Mouse (Mus musculus): Measurements from ENCODE around the gene Rnf213. TPM values are rescaled to one million over a fixed set of nuclear protein-coding genes. Genes with fewer than 3 reads are reported as not detected.

Gene Rnf213
- polyA plus RNA-seq, 1 experiment from 2014 or later = 12.5 TPM

DNA sequence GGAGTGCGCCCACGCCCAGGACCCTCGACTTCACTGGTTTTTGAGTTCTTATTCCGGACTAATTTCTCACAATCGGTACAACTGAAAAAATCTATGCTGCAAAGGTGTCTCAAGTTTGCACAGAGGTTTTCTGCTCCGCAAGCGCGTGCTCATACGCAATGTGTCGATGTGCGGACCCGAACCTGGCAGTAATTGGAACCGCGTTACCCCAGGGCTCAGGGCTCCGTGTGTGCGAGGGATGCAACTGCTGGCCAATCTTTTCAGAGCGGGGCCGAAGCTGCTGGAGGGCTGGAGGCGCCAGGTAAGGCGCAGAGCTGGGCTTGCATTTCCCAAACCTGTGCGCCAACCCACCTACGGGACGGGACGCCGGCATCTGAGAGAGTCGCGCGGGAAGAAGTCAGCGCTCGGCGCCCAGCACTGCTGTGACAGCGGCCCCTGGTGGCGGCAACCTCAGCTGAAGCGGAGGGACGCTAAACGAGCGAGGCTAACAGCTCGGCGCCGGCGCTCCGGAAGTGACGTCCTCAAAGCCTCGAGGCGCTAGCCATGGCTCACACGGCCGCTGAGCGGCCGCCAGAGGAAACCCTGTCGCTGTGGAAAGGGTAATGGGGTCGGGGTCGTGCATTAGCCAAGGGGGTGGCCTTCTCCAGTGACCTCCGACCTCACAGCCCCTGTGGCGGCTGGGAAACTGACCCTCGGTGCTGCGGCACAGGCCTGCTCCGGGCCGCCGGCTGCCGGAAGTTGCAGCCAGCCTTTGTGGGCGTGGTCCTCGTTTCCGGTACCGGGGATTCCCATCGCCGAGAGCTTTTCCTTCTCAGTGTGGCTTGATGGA is 98.2 kb downstream of the Rnf213 start, which contains the start of gene Endov:
Gene Endov, plus strand, starts transcription at position 487 of the 829 bp plus-strand sequence.
- Histone ChIP-seq H3K27ac (ENCODE audit: low read depth) (peak within 1 kb of the TSS; percentile 88), H3K4me3 (ENCODE audit: low read depth, low read length) (peak within 1 kb of the TSS; percentile 70), H3K4me2 (peak within 1 kb of the TSS; percentile 91), H3K27me3 (ENCODE audit: insufficient read depth, low read length) (no peaks in the 10 kb centered on the region), H3K9ac (peak within 1 kb of the TSS; percentile 90), H3K4me1 (ENCODE audit: insufficient read depth) (0 out of 2 replicates have a peak, but pooled peaks cover 4% of the 10 kb centered on the region), H3K36me3 (ENCODE audit: insufficient read depth) (0 out of 2 replicates have a peak, but pooled peaks cover 3% of the 10 kb centered on the region), H3K9me3 (ENCODE audit: low read depth, low read length) (no peaks in the 10 kb centered on the region)
- peak; percentile 100 for DNase-seq
- WGBS = under 1% methylated on average over 61 of the region's 66 CpGs
- peak; percentile 96 for ATAC-seq (ENCODE audit: insufficient read depth)
- peak; percentile 98 for TF ChIP-seq CTCF (IDR thresholded peaks at IDR 0.05; ENCODE audit: low read depth)

GRCm38 (mm10) chr11:119491690-119492087 is 98.8 kb downstream of the Rnf213 start:
- 4% methylated on average over 27 of the region's 27 CpGs for WGBS
- peak overlapping the region; percentile 88 for H3K27ac ChIP-seq (ENCODE audit: low read depth)
- 0 out of 2 replicates have a peak, but pooled peaks cover 4% of the 10 kb centered on the region for H3K4me1 ChIP-seq (ENCODE audit: insufficient read depth)
- 0 out of 2 replicates have a peak, but pooled peaks cover 3% of the 10 kb centered on the region for H3K36me3 ChIP-seq (ENCODE audit: insufficient read depth)
- ATAC-seq (ENCODE audit: insufficient read depth) (no peak), DNase-seq (no peak)
- H3K9me3 ChIP-seq (ENCODE audit: low read depth, low read length) = no peaks in the 10 kb centered on the region
- H3K4me3 ChIP-seq (ENCODE audit: low read depth, low read length) = peak overlapping the region; percentile 70
- H3K4me2 ChIP-seq = peak overlapping the region; percentile 91
- H3K9ac ChIP-seq = peak overlapping the region; percentile 90
- H3K27me3 ChIP-seq (ENCODE audit: insufficient read depth, low read length) = no peaks in the 10 kb centered on the region
- TF ChIP-seq CTCF (IDR thresholded peaks at IDR 0.05; ENCODE audit: low read depth) = no peak

DNA sequence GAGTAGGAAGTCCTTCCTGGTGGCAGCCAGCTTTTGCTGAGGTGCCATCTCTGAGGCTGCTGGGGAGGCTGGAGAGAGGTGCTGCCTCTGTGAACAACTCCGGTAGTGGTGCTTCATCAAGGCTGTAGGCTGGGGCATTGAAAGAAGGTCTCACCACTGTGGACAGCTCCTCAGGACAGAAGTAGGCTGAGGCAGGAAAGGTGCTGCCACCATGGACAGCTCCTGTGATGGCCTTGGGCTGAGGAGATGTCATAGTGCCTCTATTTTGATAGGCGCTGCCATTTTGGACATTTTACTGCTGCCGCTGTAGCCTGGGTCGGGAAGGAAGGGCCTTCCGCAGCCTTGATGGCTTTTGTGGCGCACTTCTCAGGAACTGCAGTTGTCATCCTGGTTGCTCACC is 99.9 kb downstream of the Rnf213 start:
- Histone ChIP-seq H3K9me3 (ENCODE audit: low read depth, low read length) (no peaks in the 10 kb centered on the region), H3K9ac (no peak overlapping the region), H3K4me3 (ENCODE audit: low read depth, low read length) (peak overlapping the region; percentile 70; the same call in 1 of the 2 replicates), H3K27me3 (ENCODE audit: insufficient read depth, low read length) (no peaks in the 10 kb centered on the region), H3K27ac (ENCODE audit: low read depth) (no peak overlapping the region), H3K4me2 (peak overlapping the region; percentile 91), H3K36me3 (ENCODE audit: insufficient read depth) (peaks cover 7% of the 10 kb centered on the region; the same call in 1 of the 2 replicates), H3K4me1 (ENCODE audit: insufficient read depth) (0 out of 2 replicates have a peak, but pooled peaks cover 4% of the 10 kb centered on the region)
- ATAC-seq (ENCODE audit: insufficient read depth) (no peak), DNase-seq (peak; percentile 23)
- WGBS = 93% methylated on average over 6 of the region's 6 CpGs
- TF ChIP-seq CTCF (IDR thresholded peaks at IDR 0.05; ENCODE audit: low read depth) = no peak

DNA sequence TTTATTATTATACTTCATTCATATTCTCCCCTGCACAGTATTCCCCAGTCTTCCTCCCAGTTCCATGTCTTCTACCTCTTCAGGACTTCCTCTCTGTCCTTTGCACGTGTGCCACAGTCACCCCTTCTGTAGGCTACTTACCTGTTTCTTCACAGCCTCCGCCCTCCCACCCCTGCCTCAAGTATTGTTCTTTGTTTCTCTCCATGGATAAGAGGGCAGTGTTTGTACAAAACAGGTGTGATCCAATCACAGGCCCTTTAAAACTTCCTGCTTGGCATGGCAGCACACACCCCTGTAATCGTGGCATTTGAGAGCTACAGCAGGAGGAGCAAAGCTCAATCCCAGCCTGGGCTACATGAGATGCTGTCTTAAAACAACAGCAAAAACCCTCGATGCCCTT is 100.6 kb downstream of the Rnf213 start:
- Histone ChIP-seq H3K9me3 (ENCODE audit: low read depth, low read length) (no peaks in the 10 kb centered on the region), H3K27me3 (ENCODE audit: insufficient read depth, low read length) (no peaks in the 10 kb centered on the region), H3K9ac (no peak overlapping the region), H3K27ac (ENCODE audit: low read depth) (no peak overlapping the region), H3K4me3 (ENCODE audit: low read depth, low read length) (no peak overlapping the region), H3K36me3 (ENCODE audit: insufficient read depth) (peaks cover 8% of the 10 kb centered on the region; the same call in 1 of the 2 replicates), H3K4me2 (no peak overlapping the region), H3K4me1 (ENCODE audit: insufficient read depth) (0 out of 2 replicates have a peak, but pooled peaks cover 4% of the 10 kb centered on the region)
- ATAC-seq (ENCODE audit: insufficient read depth) (no peak), DNase-seq (no peak)
- 74% methylated on average over 4 of the region's 4 CpGs for WGBS
- no peak for TF ChIP-seq CTCF (IDR thresholded peaks at IDR 0.05; ENCODE audit: low read depth)

DNA sequence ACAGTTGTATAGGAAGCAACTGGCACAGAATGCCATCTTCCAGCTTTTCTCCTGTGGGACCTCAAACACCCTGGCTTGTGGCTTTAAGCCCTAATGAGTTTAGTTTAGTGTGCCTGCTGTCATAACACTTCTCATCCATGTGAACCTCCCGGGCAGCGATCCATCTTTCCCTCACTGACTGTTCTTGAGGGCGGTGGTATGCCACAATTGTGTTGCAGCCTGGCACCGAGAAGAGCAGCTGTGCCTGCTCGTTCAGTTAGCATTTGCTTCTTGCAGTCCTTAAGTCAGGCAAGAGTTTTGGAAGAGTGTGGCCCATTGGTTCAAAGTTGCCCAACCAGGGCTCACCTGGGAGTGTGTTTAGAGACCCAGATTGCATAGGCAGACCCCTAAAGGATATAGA is 103.2 kb downstream of the Rnf213 start:
- Histone ChIP-seq H3K36me3 (ENCODE audit: insufficient read depth) (peaks cover 22% of the 10 kb centered on the region), H3K4me2 (no peak overlapping the region), H3K4me1 (ENCODE audit: insufficient read depth) (0 out of 2 replicates have a peak, but pooled peaks cover 4% of the 10 kb centered on the region), H3K4me3 (ENCODE audit: low read depth, low read length) (no peak overlapping the region), H3K9ac (no peak overlapping the region), H3K9me3 (ENCODE audit: low read depth, low read length) (no peaks in the 10 kb centered on the region), H3K27ac (ENCODE audit: low read depth) (no peak overlapping the region), H3K27me3 (ENCODE audit: insufficient read depth, low read length) (no peaks in the 10 kb centered on the region)
- no peak for ATAC-seq (ENCODE audit: insufficient read depth)
- WGBS = 88% methylated on average over 5 of the region's 5 CpGs
- no peak for DNase-seq
- no peak for TF ChIP-seq CTCF (IDR thresholded peaks at IDR 0.05; ENCODE audit: low read depth)

- WGBS = 72% methylated on average over 4 of the region's 4 CpGs
- ATAC-seq (ENCODE audit: insufficient read depth) (no peak), DNase-seq (no peak)
- H3K27ac ChIP-seq (ENCODE audit: low read depth) = no peak overlapping the region
- H3K36me3 ChIP-seq (ENCODE audit: insufficient read depth) = peaks cover 33% of the 10 kb centered on the region
- no peak for TF ChIP-seq CTCF (IDR thresholded peaks at IDR 0.05; ENCODE audit: low read depth)
- no peaks in the 10 kb centered on the region for H3K9me3 ChIP-seq (ENCODE audit: low read depth, low read length)
- no peaks in the 10 kb centered on the region for H3K27me3 ChIP-seq (ENCODE audit: insufficient read depth, low read length)
- H3K4me3 ChIP-seq (ENCODE audit: low read depth, low read length) = no peak overlapping the region
- no peak overlapping the region for H3K9ac ChIP-seq
- no peak overlapping the region for H3K4me2 ChIP-seq
- 0 out of 2 replicates have a peak, but pooled peaks cover 4% of the 10 kb centered on the region for H3K4me1 ChIP-seq (ENCODE audit: insufficient read depth)
Measured at GRCm38 (mm10) chr11:119497451-119497850, 104.6 kb downstream of the Rnf213 start.

GRCm38 (mm10) chr11:119499297-119499696 is 106.4 kb downstream of the Rnf213 start:
- Histone ChIP-seq H3K4me1 (ENCODE audit: insufficient read depth) (no peaks in the 10 kb centered on the region), H3K9me3 (ENCODE audit: low read depth, low read length) (no peaks in the 10 kb centered on the region), H3K27ac (ENCODE audit: low read depth) (no peak overlapping the region), H3K4me2 (no peak overlapping the region), H3K4me3 (ENCODE audit: low read depth, low read length) (no peak overlapping the region), H3K27me3 (ENCODE audit: insufficient read depth, low read length) (no peaks in the 10 kb centered on the region), H3K9ac (no peak overlapping the region), H3K36me3 (ENCODE audit: insufficient read depth) (peaks cover 48% of the 10 kb centered on the region)
- no peak for TF ChIP-seq CTCF (IDR thresholded peaks at IDR 0.05; ENCODE audit: low read depth)
- ATAC-seq (ENCODE audit: insufficient read depth) (no peak), DNase-seq (no peak)
- 92% methylated on average over 4 of the region's 4 CpGs for WGBS

Measured in lung, embryonic 14.5 days (tissue).